Mouse (Mus musculus): ENCODE results near the gene Grin3b.
A peak's percentile ranks its signal among the peaks of the same experiment; 100 is the strongest.
"Not testable (repeated sequence)": the region's sequence is repeated elsewhere in the genome, so short reads cannot be mapped to it uniquely, and the experiment has no call there.

The Grin3b gene

GRCm38 (mm10) chr10:79936284-79936910, 34.1 kb upstream of the Grin3b start:
- DNase-seq (ENCODE audit: low spot score): no peak

GRCm38 (mm10) chr10:79936911-79937441, 33.5 kb upstream of the Grin3b start:
- peak; percentile 50 for DNase-seq (ENCODE audit: low spot score)

- no peak for DNase-seq (ENCODE audit: low spot score)
These were observed 32.6 kb upstream of the Grin3b start for GRCm38 (mm10) chr10:79937775-79938526.

- DNase-seq (ENCODE audit: low spot score): no peak
These were observed 29.8 kb upstream of the Grin3b start for GRCm38 (mm10) chr10:79940749-79941148.

GRCm38 (mm10) chr10:79942988-79943387, 27.5 kb upstream of the Grin3b start:
- DNase-seq (ENCODE audit: low spot score): no peak

GRCm38 (mm10) chr10:79943471-79943901, 27.0 kb upstream of the Grin3b start:
- no peak for DNase-seq (ENCODE audit: low spot score)

GRCm38 (mm10) chr10:79945507-79946234, 24.8 kb upstream of the Grin3b start:
- no peak for DNase-seq (ENCODE audit: low spot score)

GRCm38 (mm10) chr10:79946752-79947322, 23.7 kb upstream of the Grin3b start:
- no peak for DNase-seq (ENCODE audit: low spot score)

- no peak for DNase-seq (ENCODE audit: low spot score)
These were observed 23.0 kb upstream of the Grin3b start for GRCm38 (mm10) chr10:79947502-79947901.

GRCm38 (mm10) chr10:79949873-79950272, 20.6 kb upstream of the Grin3b start:
- no peak for DNase-seq (ENCODE audit: low spot score)

- DNase-seq (ENCODE audit: low spot score): no peak
These were observed 19.9 kb upstream of the Grin3b start for GRCm38 (mm10) chr10:79950661-79951060.

- DNase-seq (ENCODE audit: low spot score): no peak
These were observed 16.6 kb upstream of the Grin3b start for GRCm38 (mm10) chr10:79953946-79954345.

- no peak for DNase-seq (ENCODE audit: low spot score)
These were observed 14.8 kb upstream of the Grin3b start for GRCm38 (mm10) chr10:79955691-79956090.

GRCm38 (mm10) chr10:79956643-79957154, 13.8 kb upstream of the Grin3b start:
- no peak for DNase-seq (ENCODE audit: low spot score)

GRCm38 (mm10) chr10:79958140-79958816, 12.2 kb upstream of the Grin3b start:
- peak; percentile 78 for DNase-seq (ENCODE audit: low spot score)

- DNase-seq (ENCODE audit: low spot score): not testable (repeated sequence)
These were observed 11.1 kb upstream of the Grin3b start for GRCm38 (mm10) chr10:79959412-79959811.

GRCm38 (mm10) chr10:79959847-79960601, 10.5 kb upstream of the Grin3b start, which contains the start of gene Wdr18:
Wdr18 (plus strand) TSS chr10:79960152.
- peak; percentile 100 for DNase-seq (ENCODE audit: low spot score)

GRCm38 (mm10) chr10:79960671-79961294, 9.7 kb upstream of the Grin3b start:
- DNase-seq (ENCODE audit: low spot score): no peak

GRCm38 (mm10) chr10:79964727-79965126, 5.8 kb upstream of the Grin3b start:
- DNase-seq (ENCODE audit: low spot score): no peak

GRCm38 (mm10) chr10:79965325-79965724, 5.2 kb upstream of the Grin3b start:
- no peak for DNase-seq (ENCODE audit: low spot score)
